ENCODE assay signal across 8 mouse cellular contexts in the genomic region with DNA sequence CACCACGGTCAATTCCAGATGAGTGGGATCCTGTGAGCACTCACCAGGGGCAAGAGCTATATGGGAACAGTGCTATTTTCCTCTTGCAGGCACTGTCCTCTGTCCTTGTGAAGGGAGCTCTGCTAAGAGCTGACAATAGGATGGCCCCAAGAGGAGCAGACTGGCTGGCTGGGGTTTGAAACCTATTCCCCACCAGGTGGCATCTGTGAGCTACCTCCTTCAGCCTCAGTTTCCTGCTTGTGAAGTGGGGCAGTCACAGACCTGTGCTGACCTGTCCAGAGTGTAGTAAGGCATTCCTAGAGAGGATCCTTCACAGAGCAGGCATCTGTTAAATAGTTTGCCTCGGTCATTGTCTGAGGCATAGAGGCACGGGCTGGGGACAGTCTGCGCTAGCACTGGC.
DNase-seq lines count a peak whose midpoint lies in the region; ATAC-seq lines count a peak whose summit lies in the region.

No protein-coding gene starts in this region.

- ATAC-seq in hindbrain, embryonic 11.5 days (ENCODE audit: low FRiP score), result no peak
- ATAC-seq in hindbrain, embryonic 13.5 days (ENCODE audit: low FRiP score), result no peak

- H3K36me3 ChIP-seq in hindbrain, embryonic 11.5 days (ENCODE audit: control insufficient read depth, insufficient read depth, low read length), result no peaks in the 10 kb centered on the region
- no peaks in the 10 kb centered on the region for H3K36me3 ChIP-seq in hindbrain, embryonic 13.5 days

- no peak overlapping the region for H3K4me2 ChIP-seq in hindbrain, embryonic 11.5 days (replicated peaks; ENCODE audit: low read depth, low read length)
- H3K4me2 ChIP-seq in hindbrain, embryonic 13.5 days, result no peak overlapping the region

- H3K9me3 ChIP-seq in hindbrain, embryonic 11.5 days (ENCODE audit: control insufficient read depth, low read length), result no peaks in the 10 kb centered on the region
- no peaks in the 10 kb centered on the region for H3K9me3 ChIP-seq in hindbrain, embryonic 13.5 days

- DNase-seq in hindbrain, embryonic 11.5 days (ENCODE audit: low spot score), result peak; percentile 30
- DNase-seq in 3T3-L1 (ENCODE audit: low read depth, low spot score) (peak; percentile 24), ES-CJ7 (ENCODE audit: low read depth, low spot score) (peak; percentile 19)
- DNase-seq in induced T-regulatory cell, adult 2 months (ENCODE audit: low read depth), result peak; percentile 55
- peak; percentile 19 for DNase-seq in thymus, postnatal 25 days
- no peak for DNase-seq in heart, postnatal 36 days
- no peak for DNase-seq in B cell, adult 2 months

- H3K27ac ChIP-seq in hindbrain, embryonic 11.5 days (ENCODE audit: low read depth, low read length), result no peak overlapping the region
- no peak overlapping the region for H3K27ac ChIP-seq in hindbrain, embryonic 13.5 days

- no peak overlapping the region for H3K9ac ChIP-seq in hindbrain, embryonic 11.5 days (ENCODE audit: low read depth, low read length)
- no peak overlapping the region for H3K9ac ChIP-seq in hindbrain, embryonic 13.5 days

- H3K4me3 ChIP-seq in hindbrain, embryonic 11.5 days (ENCODE audit: low read depth, low read length), result no peak overlapping the region
- H3K4me3 ChIP-seq in hindbrain, embryonic 13.5 days, result no peak overlapping the region

- 73% methylated on average over 4 of the region's 4 CpGs for WGBS in hindbrain, embryonic 11.5 days
- WGBS in hindbrain, embryonic 13.5 days, result 80% methylated on average over 4 of the region's 4 CpGs

- intact Hi-C loops in heart, postnatal 36 days (cut with DNase I), result loop anchor here (1.0 kb wide), 1 partner anchor 171 kb away; no protein-coding TSS in a partner anchor

- H3K27me3 ChIP-seq in hindbrain, embryonic 11.5 days (ENCODE audit: control insufficient read depth, insufficient read depth, low read length), result no peaks in the 10 kb centered on the region
- no peaks in the 10 kb centered on the region; the same call in 1 of the 2 replicates for H3K27me3 ChIP-seq in hindbrain, embryonic 13.5 days

- H3K4me1 ChIP-seq in hindbrain, embryonic 11.5 days (replicated peaks; ENCODE audit: control insufficient read depth, insufficient read depth, low read length), result no peaks in the 10 kb centered on the region
- no peaks in the 10 kb centered on the region for H3K4me1 ChIP-seq in hindbrain, embryonic 13.5 days (replicated peaks)

Comparison
In these comparisons a context has a peak if more than half of its experiments do, and no peak if none do; other contexts are left out.
1. DNase-seq: peak in hindbrain, embryonic 11.5 days (single experiment), 3T3-L1 (single experiment), ES-CJ7 (single experiment), induced T-regulatory cell, adult 2 months (single experiment) and thymus, postnatal 25 days (single experiment); none in heart, postnatal 36 days (0 of 2) and B cell, adult 2 months (0 of 2).